Mouse (Mus musculus) neural tube, embryonic 15.5 days (tissue): ENCODE data around the gene Rad9a. TPM values are rescaled to one million over a fixed set of nuclear protein-coding genes. Genes with fewer than 3 reads are reported as not detected.

Source experiments
- ATAC-seq: fragments of 200-750 bp; cut with Nextera tagmentation; 2 replicates; pipeline ENCODE4 v1.8.0; 2017; ENCODE audit warnings: mild to moderate bottlenecking, moderate TSS enrichment, moderate library complexity; ENCODE audit not compliant: low FRiP score
- H3K27ac ChIP-seq: fragments of 300-500 bp; sonication (generic); replicated peaks from 2 replicates; pipeline ENCODE4 v1.5.1; 2015; ENCODE audit warnings: mild to moderate bottlenecking, inconsistent platforms
- H3K27me3 ChIP-seq: fragments of 300-500 bp; sonication (generic); replicated peaks from 2 replicates; pipeline ENCODE4 v1.6.1; 2015; ENCODE audit warnings: inconsistent platforms
- H3K36me3 ChIP-seq: fragments of 300-500 bp; sonication (generic); 2 replicates; pipeline ENCODE4 v1.6.1; 2015; ENCODE audit warnings: inconsistent platforms
- H3K4me1 ChIP-seq: fragments of 300-500 bp; sonication (generic); 2 replicates; pipeline ENCODE4 v1.6.1; 2015; ENCODE audit warnings: inconsistent platforms
- H3K4me2 ChIP-seq: fragments of 300-500 bp; sonication (generic); 2 replicates; pipeline ENCODE4 v1.6.1; 2015; ENCODE audit warnings: inconsistent platforms, mild to moderate bottlenecking, moderate library complexity
- H3K4me3 ChIP-seq: fragments of 300-500 bp; sonication (generic); replicated peaks from 2 replicates; pipeline ENCODE4 v1.5.1; 2015; ENCODE audit warnings: mild to moderate bottlenecking, inconsistent platforms
- H3K9ac ChIP-seq: fragments of 300-500 bp; sonication (generic); replicated peaks from 2 replicates; pipeline ENCODE4 v1.6.1; 2015; ENCODE audit warnings: mild to moderate bottlenecking, inconsistent platforms
- H3K9me3 ChIP-seq: fragments of 300-500 bp; sonication (generic); replicated peaks from 2 replicates; pipeline ENCODE4 v1.6.1; 2016; ENCODE audit warnings: inconsistent platforms
- WGBS: fragments of 180-500 bp; shearing (Covaris S2); methylation state at CpG from one replicate; pipeline ENCODE4 v1.1.7; 2015; ENCODE audit warnings: mixed read lengths; 5-methylcytosine and 5-hydroxymethylcytosine counted together
- polyA plus RNA-seq: library from polyadenylated mRNA; unstranded; fragments of >200 nt; fragmentation: Nextera tagmentation; extraction: Ambion mirVana; gene quantifications from 2 replicates; pipeline ENCODE4 v1.2.1, GENCODE M21; 2015

Rad9a gene
- polyA plus RNA-seq, 1 experiment from 2014 or later = 24.3 TPM

DNA sequence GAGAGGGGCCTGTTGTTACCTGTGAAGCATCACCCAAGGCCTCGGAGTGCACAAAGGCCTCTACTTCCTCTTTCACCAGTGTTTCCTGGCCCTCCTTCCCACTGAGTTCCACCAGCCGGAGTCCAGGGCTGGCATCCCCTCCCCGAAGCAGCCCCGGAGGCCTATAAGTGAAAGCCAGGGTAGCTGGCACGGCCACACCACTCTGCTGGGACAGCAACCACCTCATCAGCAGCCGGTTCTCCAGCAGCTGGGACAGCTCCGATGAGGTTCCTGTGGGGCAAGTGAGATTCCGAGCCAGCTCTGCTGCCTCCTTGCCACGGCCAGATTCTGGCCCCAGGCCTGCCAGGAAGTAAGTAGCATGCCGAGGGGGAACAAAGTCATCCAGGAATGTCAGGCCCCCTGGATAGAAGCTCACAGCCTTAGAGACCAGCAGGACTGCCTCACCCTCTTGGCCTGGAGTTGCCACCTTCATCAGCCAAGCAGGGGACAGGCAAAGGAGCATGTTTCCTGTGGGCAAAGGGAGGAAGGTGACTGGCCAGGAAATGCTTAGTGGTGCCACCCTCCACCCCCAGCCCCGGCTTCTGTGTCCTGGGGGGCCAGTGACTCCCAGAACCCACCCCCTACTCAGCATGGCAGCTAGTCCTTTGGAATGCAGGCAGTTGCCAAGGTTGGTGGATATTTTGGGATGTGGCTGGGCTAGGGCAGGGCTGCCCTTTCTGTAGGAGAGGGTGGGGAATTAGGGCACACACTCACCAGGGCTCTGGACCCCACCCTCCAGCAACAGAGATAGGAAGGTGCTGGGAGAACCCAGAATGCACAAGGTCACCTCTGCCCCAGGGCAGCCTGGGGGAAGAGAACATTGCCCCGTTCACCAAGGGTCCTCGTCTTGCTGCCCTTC lies 29.8 kb downstream of the Rad9a start:
- Histone ChIP-seq H3K9ac (no peak overlapping the region), H3K4me2 (no peak overlapping the region), H3K4me1 (peaks cover 25% of the 10 kb centered on the region), H3K27me3 (no peaks in the 10 kb centered on the region), H3K27ac (no peak overlapping the region), H3K9me3 (no peaks in the 10 kb centered on the region), H3K4me3 (no peak overlapping the region), H3K36me3 (no peaks in the 10 kb centered on the region)
- WGBS = 65% methylated on average over 13 of the region's 13 CpGs
- ATAC-seq = no peak

DNA sequence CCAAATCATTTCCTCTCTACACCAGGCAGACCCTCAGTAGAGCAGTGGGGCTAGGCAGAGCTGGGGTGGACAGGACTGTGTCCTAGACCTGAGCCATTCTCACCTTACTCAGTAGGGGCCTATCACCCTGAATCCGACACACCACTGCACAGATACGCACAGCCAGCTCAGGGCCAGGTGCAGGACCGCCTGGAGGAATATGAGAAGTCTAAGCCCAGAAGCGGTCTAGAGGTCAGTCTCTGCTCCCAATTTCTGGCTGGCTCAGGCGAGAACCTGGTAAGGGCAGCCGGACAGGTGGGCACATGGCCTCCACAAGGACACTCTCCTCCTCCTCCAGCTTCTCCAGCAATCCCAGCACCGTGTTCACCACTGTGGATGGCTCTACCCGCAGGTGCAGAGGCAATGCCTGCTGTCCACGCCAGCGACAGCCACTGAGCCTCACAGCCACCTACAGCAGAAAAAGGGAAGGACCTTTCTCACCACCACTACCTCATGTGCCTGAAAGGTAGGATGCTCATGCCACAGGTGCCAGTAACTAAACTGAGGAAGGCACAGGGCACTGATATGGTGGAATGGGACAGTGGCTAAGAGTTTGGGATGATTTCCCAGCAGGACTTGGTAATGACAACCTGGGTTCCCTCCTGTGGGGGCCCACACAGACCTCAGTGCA lies 30.6 kb downstream of the Rad9a start:
- no peak overlapping the region for H3K4me3 ChIP-seq
- H3K4me2 ChIP-seq = no peak overlapping the region
- H3K9me3 ChIP-seq = no peaks in the 10 kb centered on the region
- H3K27ac ChIP-seq = no peak overlapping the region
- peaks cover 22% of the 10 kb centered on the region for H3K4me1 ChIP-seq
- no peaks in the 10 kb centered on the region for H3K36me3 ChIP-seq
- no peaks in the 10 kb centered on the region for H3K27me3 ChIP-seq
- WGBS = 91% methylated on average over 10 of the region's 10 CpGs
- no peak overlapping the region for H3K9ac ChIP-seq
- no peak for ATAC-seq

GRCm38 (mm10) chr19:4169810-4170209 lies 31.7 kb downstream of the Rad9a start:
- ATAC-seq = peak; percentile 53
- H3K27me3 ChIP-seq = no peaks in the 10 kb centered on the region
- H3K36me3 ChIP-seq = no peaks in the 10 kb centered on the region
- H3K4me2 ChIP-seq = peak overlapping the region; percentile 89
- H3K4me1 ChIP-seq = peaks cover 13% of the 10 kb centered on the region
- peak overlapping the region; percentile 47 for H3K4me3 ChIP-seq
- H3K9me3 ChIP-seq = no peaks in the 10 kb centered on the region
- peak overlapping the region; percentile 76 for H3K9ac ChIP-seq
- peak overlapping the region; percentile 93 for H3K27ac ChIP-seq
- 7% methylated on average over 26 of the region's 27 CpGs for WGBS

GRCm38 (mm10) chr19:4169378-4169784 lies 32.1 kb downstream of the Rad9a start:
- peak overlapping the region; percentile 76 for H3K9ac ChIP-seq
- no peaks in the 10 kb centered on the region for H3K9me3 ChIP-seq
- no peaks in the 10 kb centered on the region for H3K27me3 ChIP-seq
- peak overlapping the region; percentile 89 for H3K4me2 ChIP-seq
- H3K4me3 ChIP-seq = peak overlapping the region; percentile 47
- no peaks in the 10 kb centered on the region for H3K36me3 ChIP-seq
- peak overlapping the region; percentile 93 for H3K27ac ChIP-seq
- peak; percentile 95 for ATAC-seq
- peaks cover 13% of the 10 kb centered on the region for H3K4me1 ChIP-seq
- WGBS = under 1% methylated on average over 43 of the region's 43 CpGs

GRCm38 (mm10) chr19:4166678-4167476 lies 34.6 kb downstream of the Rad9a start:
- Histone ChIP-seq H3K4me3 (no peak overlapping the region), H3K9ac (no peak overlapping the region)

DNA sequence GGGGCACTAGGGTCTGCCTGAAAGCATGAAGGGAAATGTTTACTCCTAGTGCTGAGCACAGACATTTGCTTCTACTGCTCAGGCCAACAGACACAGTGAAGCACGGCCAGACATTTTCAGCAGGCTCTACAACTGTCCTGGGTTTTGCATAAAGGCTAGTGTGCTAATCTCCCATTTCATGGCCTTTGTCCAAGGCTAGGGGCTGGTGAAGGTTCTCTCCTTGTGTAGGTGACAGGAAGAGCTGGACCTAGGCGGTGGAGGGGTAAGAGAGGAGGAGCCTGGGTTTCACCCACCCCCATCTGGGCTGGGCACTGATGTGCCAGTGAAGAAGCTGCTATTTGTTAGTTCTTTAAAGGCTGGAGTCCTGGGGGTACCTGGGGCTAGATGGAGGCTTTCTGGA lies 36.7 kb downstream of the Rad9a start:
- no peaks in the 10 kb centered on the region for H3K9me3 ChIP-seq
- no peaks in the 10 kb centered on the region for H3K27me3 ChIP-seq
- no peak overlapping the region for H3K4me3 ChIP-seq
- no peak overlapping the region for H3K27ac ChIP-seq
- H3K4me1 ChIP-seq = peaks cover 26% of the 10 kb centered on the region
- H3K9ac ChIP-seq = no peak overlapping the region
- 74% methylated on average over 2 of the region's 2 CpGs for WGBS
- peaks cover 18% of the 10 kb centered on the region for H3K36me3 ChIP-seq
- no peak for ATAC-seq
- H3K4me2 ChIP-seq = no peak overlapping the region

More at GRCm38 (mm10) chr19:4166678-4167476, 34.6 kb downstream of the Rad9a start:
- WGBS = 77% methylated on average over 9 of the region's 9 CpGs
- no peaks in the 10 kb centered on the region for H3K9me3 ChIP-seq
- H3K36me3 ChIP-seq = no peaks in the 10 kb centered on the region
- ATAC-seq = no peak
- H3K27me3 ChIP-seq = no peaks in the 10 kb centered on the region
- peaks cover 28% of the 10 kb centered on the region for H3K4me1 ChIP-seq
- no peak overlapping the region for H3K4me2 ChIP-seq
- no peak overlapping the region for H3K27ac ChIP-seq

DNA sequence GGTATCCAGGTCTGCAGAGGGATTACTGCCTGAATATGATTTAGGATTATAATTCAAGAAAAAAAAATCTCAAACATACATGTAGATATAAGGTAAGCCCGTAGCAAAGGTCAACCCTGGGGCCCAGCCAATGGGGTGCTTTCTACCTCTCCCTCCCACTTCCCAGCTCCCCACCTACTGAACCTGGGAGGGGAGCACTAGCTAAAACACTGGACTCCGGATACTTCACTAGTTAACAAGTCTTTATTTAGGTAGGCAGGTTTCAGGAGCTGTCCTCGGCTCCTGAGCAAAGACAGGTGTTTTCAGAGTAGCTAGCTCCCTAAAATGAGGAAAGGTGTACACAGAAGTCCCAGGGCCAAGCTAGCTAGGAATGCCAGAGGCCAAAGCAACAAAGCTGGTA lies 37.4 kb downstream of the Rad9a start:
- H3K4me2 ChIP-seq = peak overlapping the region; percentile 93; the same call in 1 of the 2 replicates
- peak overlapping the region; percentile 88 for H3K27ac ChIP-seq
- 0 out of 2 replicates have a peak overlapping the region, but pooled peaks have one; percentile 74 for H3K9ac ChIP-seq
- peaks cover 24% of the 10 kb centered on the region for H3K36me3 ChIP-seq
- WGBS = 89% methylated on average over 3 of the region's 3 CpGs
- H3K4me1 ChIP-seq = peaks cover 23% of the 10 kb centered on the region
- H3K9me3 ChIP-seq = no peaks in the 10 kb centered on the region
- H3K27me3 ChIP-seq = no peaks in the 10 kb centered on the region
- no peak for ATAC-seq
- no peak overlapping the region for H3K4me3 ChIP-seq

DNA sequence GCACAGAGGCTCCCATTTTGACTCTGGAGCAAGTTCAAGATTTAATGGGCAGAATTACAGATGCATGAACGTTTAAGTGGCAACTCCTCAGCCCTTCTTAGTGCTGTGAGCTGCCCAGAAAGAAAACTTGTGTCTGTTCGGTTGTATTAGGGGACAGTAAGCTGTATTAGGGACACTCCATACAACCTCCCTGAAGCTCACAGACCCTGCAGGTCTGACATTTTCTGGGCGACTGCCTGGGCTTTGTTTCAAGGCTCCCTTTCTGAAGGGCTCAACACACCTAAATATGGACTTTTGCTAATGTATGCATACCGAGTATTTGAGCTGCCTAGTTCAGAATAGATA lies 37.9 kb downstream of the Rad9a start:
- H3K27me3 ChIP-seq = no peaks in the 10 kb centered on the region
- H3K27ac ChIP-seq = peak overlapping the region; percentile 88
- no peaks in the 10 kb centered on the region for H3K9me3 ChIP-seq
- peak overlapping the region; percentile 74 for H3K9ac ChIP-seq
- H3K4me2 ChIP-seq = peak overlapping the region; percentile 93
- H3K4me1 ChIP-seq = peaks cover 23% of the 10 kb centered on the region
- 39% methylated on average over 4 of the region's 4 CpGs for WGBS
- peaks cover 30% of the 10 kb centered on the region for H3K36me3 ChIP-seq
- ATAC-seq = 0 out of 2 replicates have a peak, but pooled peaks have one; percentile 9
- H3K4me3 ChIP-seq = peak overlapping the region; percentile 59

GRCm38 (mm10) chr19:4162646-4163542 lies 38.6 kb downstream of the Rad9a start, which contains the start of gene Rps6kb2:
Gene Rps6kb2, minus strand, starts transcription at chr19:4163354.
- H3K4me3 ChIP-seq = peak within 1 kb of the TSS; percentile 59
- peak; percentile 90 for ATAC-seq
- H3K36me3 ChIP-seq = peaks cover 36% of the 10 kb centered on the region
- 7% methylated on average over 42 of the region's 42 CpGs for WGBS
- H3K4me1 ChIP-seq = peaks cover 23% of the 10 kb centered on the region
- H3K27ac ChIP-seq = peak within 1 kb of the TSS; percentile 88
- H3K4me2 ChIP-seq = peak within 1 kb of the TSS; percentile 93
- no peaks in the 10 kb centered on the region for H3K9me3 ChIP-seq
- H3K9ac ChIP-seq = peak within 1 kb of the TSS; percentile 74
- no peaks in the 10 kb centered on the region for H3K27me3 ChIP-seq

DNA sequence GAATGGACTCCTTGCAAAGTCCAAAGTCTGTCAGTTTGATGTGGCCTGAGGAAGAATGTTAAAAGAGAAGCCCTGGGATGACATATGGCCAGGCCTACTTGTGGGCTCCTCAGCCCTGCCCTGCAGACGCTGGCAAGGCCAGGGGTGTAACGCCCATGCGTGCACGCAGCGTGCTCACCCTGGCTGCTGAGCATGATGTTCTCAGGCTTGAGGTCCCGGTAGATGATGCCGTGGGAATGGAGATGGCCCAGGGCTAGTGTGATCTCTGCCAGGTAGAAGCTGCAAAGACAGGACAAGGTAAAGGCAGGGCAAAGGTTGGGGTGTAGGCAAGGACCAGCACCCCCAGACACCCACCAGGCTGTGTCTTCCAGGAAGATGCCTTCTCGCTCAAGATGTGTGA lies 42.4 kb downstream of the Rad9a start:
- ATAC-seq = no peak
- peaks cover 58% of the 10 kb centered on the region for H3K36me3 ChIP-seq

More for the DNA sequence above, 42.4 kb downstream of the Rad9a start:
- Histone ChIP-seq H3K4me1 (peaks cover 22% of the 10 kb centered on the region), H3K27ac (no peak overlapping the region), H3K9me3 (no peaks in the 10 kb centered on the region), H3K27me3 (no peaks in the 10 kb centered on the region), H3K4me2 (no peak overlapping the region), H3K4me3 (no peak overlapping the region), H3K9ac (no peak overlapping the region)
- WGBS = 95% methylated on average over 8 of the region's 8 CpGs
